Mouse (Mus musculus) layer of hippocampus, adult 18-20 months (tissue): ENCODE measurements around the gene Bbox1. TPM values are rescaled to one million over a fixed set of nuclear protein-coding genes. Genes with fewer than 3 reads are reported as not detected.

Experiments
- DNase-seq, 2 experiments: peaks; one replicate each; pipeline ENCODE4 v3.0.0; 2022; ENCODE audit warnings: low spot score in 2 of 2
- total RNA-seq, 2 experiments: library from RNA; stranded (reverse); gene quantifications; 2 replicates each; pipeline ENCODE4 v1.2.3; 2021

The Bbox1 gene
- total RNA-seq, 2 experiments from 2014 or later: 1.3 to 1.5 TPM

DNA sequence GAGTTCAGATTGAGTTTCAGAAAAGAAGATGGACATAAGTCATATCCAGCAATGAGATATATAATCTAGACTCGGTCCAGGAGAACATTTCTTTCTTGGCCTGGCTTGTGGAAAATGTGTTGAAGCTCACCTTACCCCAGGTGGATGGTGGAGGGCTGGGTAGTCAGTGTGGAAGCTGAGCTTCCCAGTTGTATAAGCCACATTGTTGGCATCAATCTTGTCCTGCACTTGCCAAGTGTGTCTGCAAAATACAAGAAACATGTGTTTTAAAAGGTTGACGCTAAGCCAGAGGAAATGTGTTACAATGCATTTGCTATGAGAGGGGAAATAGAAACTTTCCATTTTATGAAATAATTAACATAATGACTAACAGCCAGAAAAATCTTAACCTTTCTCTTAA lies 38.9 kb downstream of the Bbox1 start:
- DNase-seq: peak; percentile 9 to 34

DNA sequence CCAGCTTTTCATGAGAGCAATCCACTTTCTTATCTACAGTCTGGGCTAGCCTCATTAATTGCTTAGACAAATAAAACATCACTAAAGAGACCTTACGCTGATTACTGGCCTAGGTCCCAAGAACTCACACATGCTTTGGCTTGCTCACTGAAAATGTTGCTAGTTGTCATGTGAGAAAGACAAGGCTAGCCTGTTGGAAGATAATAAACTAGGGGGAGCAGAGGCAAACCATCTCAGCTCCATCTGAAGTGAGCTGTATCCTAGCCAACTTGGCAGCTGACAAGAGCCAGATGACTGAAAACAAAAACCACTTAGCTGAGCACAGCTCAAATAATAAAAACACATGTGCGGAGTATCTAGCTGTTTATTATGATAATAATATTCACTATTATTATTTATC lies 40.2 kb downstream of the Bbox1 start:
- peak; percentile 9 to 11 for DNase-seq

GRCm38 (mm10) chr2:110269281-110269680 lies 45.1 kb downstream of the Bbox1 start:
- no peak for DNase-seq

DNA sequence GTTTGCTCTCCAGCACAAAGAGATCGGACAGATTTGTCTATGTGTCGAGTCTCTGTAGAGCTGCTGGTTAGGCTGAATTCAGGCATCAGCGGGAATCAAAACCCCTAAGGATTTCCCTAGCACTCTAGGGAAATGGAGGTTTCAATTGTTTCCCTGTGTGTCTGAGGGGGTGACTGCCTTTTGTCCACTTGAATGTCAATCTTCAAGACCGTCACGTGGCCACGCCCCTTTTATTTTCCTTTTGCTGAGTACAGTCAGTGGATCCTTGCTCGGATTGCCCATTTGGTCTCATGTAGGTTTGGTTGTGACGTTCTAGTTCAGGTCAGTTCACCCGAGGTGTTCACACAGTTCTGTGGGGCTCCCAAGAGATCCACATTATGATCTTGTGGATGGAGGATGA lies 82.1 kb downstream of the Bbox1 start:
- DNase-seq: no peak

GRCm38 (mm10) chr2:110230753-110231152 lies 83.6 kb downstream of the Bbox1 start:
- no peak for DNase-seq

DNA sequence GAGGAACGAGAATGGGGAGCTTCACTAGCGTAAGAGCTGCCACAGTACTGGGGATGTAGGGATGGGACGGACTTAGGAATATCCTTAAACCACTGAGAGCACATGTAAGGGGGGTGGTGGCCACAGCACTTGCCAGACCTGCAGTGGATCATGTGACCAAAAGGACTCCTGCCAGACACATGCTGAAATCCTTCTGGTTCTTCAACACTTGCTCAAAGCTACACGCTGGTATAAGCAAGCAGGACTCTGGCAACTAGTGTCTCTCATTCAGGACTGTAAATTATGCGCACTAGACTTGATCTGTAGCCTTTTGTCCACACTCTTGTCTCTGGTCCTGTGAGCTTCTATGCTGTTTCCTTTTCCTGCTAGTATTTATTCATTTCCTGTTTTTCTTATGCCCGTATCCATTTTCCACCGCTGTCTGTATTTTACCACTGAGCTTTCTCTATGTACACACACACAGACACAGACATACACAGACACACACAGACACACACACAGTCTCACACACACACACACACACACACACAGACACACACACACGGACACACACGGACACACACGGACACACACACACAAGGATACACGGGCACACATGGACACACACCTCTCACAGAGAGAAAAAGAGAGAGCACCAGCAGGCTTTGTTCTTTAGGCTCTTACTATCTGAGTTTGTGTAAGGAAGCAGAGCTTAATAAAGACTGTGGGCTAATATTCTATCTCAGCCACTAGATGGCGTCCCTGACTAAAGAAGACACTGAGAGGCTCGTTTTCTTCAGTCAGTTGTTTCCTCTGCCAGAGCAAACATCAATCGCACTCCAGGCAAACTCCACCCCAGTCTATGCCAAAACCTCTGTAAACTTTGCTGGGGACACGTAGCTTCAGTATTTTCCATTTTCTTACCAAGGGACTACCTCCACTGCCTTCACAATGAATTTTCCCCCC lies 84.9 kb downstream of the Bbox1 start:
- peak; percentile 57 to 85 for DNase-seq

- no peak for DNase-seq
These were observed 87.9 kb downstream of the Bbox1 start for GRCm38 (mm10) chr2:110226421-110226820.

GRCm38 (mm10) chr2:110225969-110226368 lies 88.4 kb downstream of the Bbox1 start:
- no peak for DNase-seq

DNA sequence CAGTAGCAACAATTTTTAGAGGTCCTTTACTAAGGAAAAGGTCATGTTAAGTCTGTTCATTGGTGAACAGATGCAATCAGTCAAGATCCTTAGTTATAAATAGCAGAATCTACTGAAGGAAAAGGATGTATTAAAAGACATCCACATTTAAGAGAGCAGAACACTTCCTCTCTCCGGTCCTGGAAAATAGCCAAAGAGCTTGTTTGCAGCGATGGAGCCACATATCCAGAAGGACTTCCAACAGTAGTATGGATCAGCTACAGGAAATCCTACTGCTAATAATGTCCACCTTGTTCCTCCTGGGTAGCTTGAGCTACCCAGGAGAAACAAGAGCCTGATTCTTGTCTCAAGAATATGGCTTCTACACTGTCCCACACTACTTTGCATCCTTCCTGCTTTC lies 91.6 kb downstream of the Bbox1 start:
- DNase-seq: no peak

DNA sequence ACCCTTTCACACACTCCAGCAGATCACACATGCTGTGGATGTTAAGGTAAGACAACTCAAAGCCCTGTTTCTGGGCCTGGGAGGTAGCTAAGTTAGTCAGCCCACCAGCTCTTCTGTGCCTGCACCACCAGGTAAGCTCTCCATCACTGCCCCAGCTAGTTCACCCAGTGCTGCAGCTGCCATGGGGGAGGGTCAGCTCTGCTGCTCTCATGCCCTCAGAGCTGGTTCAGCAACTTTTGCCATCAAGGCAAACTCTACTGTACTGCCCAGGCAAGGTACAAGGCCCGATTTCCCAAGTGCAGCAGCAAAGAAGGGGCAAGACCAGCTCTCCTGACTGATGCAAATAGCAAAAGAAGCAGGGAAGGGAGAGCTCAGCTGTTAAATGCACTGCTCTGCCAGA lies 93.9 kb downstream of the Bbox1 start:
- no peak for DNase-seq

GRCm38 (mm10) chr2:110215685-110216058 lies 98.7 kb downstream of the Bbox1 start:
- no peak for DNase-seq

DNA sequence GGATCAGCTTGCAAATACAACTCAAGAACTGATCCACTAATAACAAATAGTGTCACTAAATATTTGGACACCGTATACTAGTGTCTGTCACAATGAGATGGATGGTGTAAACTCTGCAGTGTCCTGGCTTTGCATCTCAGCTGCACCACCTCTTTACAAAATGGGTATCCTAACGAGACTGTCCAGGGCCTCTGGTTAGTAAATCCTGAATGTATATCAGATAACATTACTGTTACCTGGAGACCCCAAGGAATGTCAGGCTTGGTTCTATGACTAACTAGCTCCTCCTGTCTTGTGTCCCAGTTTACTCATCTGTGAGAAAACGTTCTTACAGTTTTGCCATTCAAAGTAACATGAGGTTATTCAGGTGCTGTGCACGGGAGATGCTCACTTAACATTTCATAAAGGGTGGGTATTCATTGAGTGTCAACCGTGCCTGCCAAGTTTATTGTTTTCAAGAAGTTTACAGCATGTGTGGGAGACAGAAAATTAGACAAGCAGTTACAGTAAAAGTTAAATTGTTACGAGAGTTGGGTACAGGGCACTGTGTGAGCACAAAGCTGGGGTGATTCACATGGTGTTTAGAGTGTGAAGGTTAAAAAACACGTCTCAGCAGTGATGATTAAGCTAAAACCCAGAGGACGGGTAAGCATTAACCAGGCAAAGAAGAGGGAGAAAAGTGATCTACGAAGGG lies 99.2 kb downstream of the Bbox1 start:
- no peak for DNase-seq

DNA sequence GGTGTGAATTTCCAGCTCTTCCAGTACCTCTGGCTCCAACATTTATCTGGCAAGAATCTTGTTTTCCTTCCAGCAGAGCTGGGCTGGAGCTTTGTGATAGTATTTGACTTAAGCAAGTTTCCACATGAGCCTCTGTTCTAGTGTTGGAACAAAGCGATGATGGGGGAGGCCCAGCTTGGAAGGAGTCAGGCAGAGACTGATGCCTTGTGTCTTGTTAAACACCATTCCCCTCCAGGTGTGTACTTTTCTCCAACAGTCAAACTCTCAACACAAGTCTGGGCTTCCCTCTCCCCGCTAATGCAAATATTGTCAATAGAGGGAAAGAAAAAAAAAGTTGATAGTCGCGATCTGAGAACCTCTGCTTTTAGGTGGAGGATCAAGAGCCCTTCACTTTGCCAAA lies 100.1 kb downstream of the Bbox1 start:
- DNase-seq: no peak

Other genes with a start within 250 kb of the Bbox1 start
- gene Fibin, start 48.6 kb upstream of the Bbox1 start, total RNA-seq: 1 to 10 TPM; 2.6 to 2.9 TPM